Mouse (Mus musculus): ENCODE results near the gene Atxn7l1.

Atxn7l1 gene

GRCm38 (mm10) chr12:33358345-33358744, 210.9 kb downstream of the Atxn7l1 start:
- DNase-seq (ENCODE audit: low read depth in 2 of 2, low spot score in 2 of 2) = no peak

GRCm38 (mm10) chr12:33359209-33359608, 211.7 kb downstream of the Atxn7l1 start:
- DNase-seq (ENCODE audit: low read depth in 2 of 2, low spot score in 2 of 2) = no peak

GRCm38 (mm10) chr12:33359878-33360482, 212.5 kb downstream of the Atxn7l1 start:
- no peak for DNase-seq (ENCODE audit: low read depth in 2 of 2, low spot score in 2 of 2)

GRCm38 (mm10) chr12:33360729-33361128, 213.2 kb downstream of the Atxn7l1 start:
- DNase-seq (ENCODE audit: low read depth in 2 of 2, low spot score in 2 of 2) = no peak

- no peak for DNase-seq (ENCODE audit: low read depth in 2 of 2, low spot score in 2 of 2)
These were observed 217.0 kb downstream of the Atxn7l1 start for GRCm38 (mm10) chr12:33364511-33364910.

GRCm38 (mm10) chr12:33365133-33365532, 217.6 kb downstream of the Atxn7l1 start:
- no peak for DNase-seq (ENCODE audit: low read depth in 2 of 2, low spot score in 2 of 2)

- DNase-seq (ENCODE audit: low read depth in 2 of 2, low spot score in 2 of 2) = no peak
These were observed 222.1 kb downstream of the Atxn7l1 start for GRCm38 (mm10) chr12:33369555-33369954.

GRCm38 (mm10) chr12:33379624-33380445, 232.3 kb downstream of the Atxn7l1 start:
- DNase-seq (ENCODE audit: low read depth in 2 of 2, low spot score in 2 of 2) = peak; percentile 44 to 70

GRCm38 (mm10) chr12:33388842-33389241, 241.3 kb downstream of the Atxn7l1 start:
- peak; percentile 33 to 56 for DNase-seq (ENCODE audit: low read depth in 2 of 2, low spot score in 2 of 2)

GRCm38 (mm10) chr12:33390844-33391560, 243.5 kb downstream of the Atxn7l1 start:
- no peak for DNase-seq (ENCODE audit: low read depth in 2 of 2, low spot score in 2 of 2)

- no peak for DNase-seq (ENCODE audit: low read depth in 2 of 2, low spot score in 2 of 2)
These were observed 247.5 kb downstream of the Atxn7l1 start, which contains the start of gene Efcab10 for GRCm38 (mm10) chr12:33394804-33395623. Gene Efcab10, plus strand, starts transcription at chr12:33394854.

- DNase-seq (ENCODE audit: low read depth in 2 of 2, low spot score in 2 of 2) = no peak
These were observed 255.8 kb downstream of the Atxn7l1 start for GRCm38 (mm10) chr12:33403265-33403693.

GRCm38 (mm10) chr12:33404996-33405395, 257.5 kb downstream of the Atxn7l1 start:
- DNase-seq (ENCODE audit: low read depth in 2 of 2, low spot score in 2 of 2) = no peak

GRCm38 (mm10) chr12:33405398-33406026, 258.0 kb downstream of the Atxn7l1 start:
- no peak for DNase-seq (ENCODE audit: low read depth in 2 of 2, low spot score in 2 of 2)

- DNase-seq (ENCODE audit: low read depth in 2 of 2, low spot score in 2 of 2) = peak in 1 of 2 experiments; percentile 6
These were observed 264.2 kb downstream of the Atxn7l1 start for GRCm38 (mm10) chr12:33411580-33412151.

Measured in CD8-positive naive resting alpha-beta T cell, adult 2 months (primary cell).